Mouse (Mus musculus): ENCODE measurements around the gene Nr4a1. TPM values are rescaled to one million over a fixed set of nuclear protein-coding genes. Genes with fewer than 3 reads are reported as not detected.

Gene Nr4a1
- polyA plus RNA-seq (2012; ENCODE audit: insufficient read depth, low replicate concordance), result 2.9 and 6.8 TPM in 2 replicates

GRCm38 (mm10) chr15:101253886-101254795 lies at the start of gene Nr4a1:
Nr4a1 (plus strand) TSS chr15:101254269.
- Histone ChIP-seq H3K27me3 (replicated peaks) (peaks cover 43% of the 10 kb centered on the region), H3K4me1 (peaks cover 85% of the 10 kb centered on the region), H3K36me3 (replicated peaks; ENCODE audit: low read length) (peaks cover 2% of the 10 kb centered on the region), H3K9me3 (peaks cover 17% of the 10 kb centered on the region), H3K4me3 (replicated peaks) (peak within 1 kb of the TSS; percentile 91)
- TF ChIP-seq FLI1 (IDR thresholded peaks at IDR 0.05; ENCODE audit: low read length) (no peak), GATA1 (IDR thresholded peaks at IDR 0.05; ENCODE audit: borderline replicate concordance, low read length) (no peak)

GRCm38 (mm10) chr15:101204781-101205180 lies 49.3 kb upstream of the Nr4a1 start:
- Histone ChIP-seq H3K9me3 (peaks cover 6% of the 10 kb centered on the region), H3K4me1 (peaks cover 4% of the 10 kb centered on the region; the same call in 1 of the 2 replicates), H3K4me3 (replicated peaks) (no peak overlapping the region), H3K36me3 (replicated peaks; ENCODE audit: low read length) (peaks cover 97% of the 10 kb centered on the region), H3K27me3 (replicated peaks) (no peaks in the 10 kb centered on the region)
- TF ChIP-seq GATA1 (IDR thresholded peaks at IDR 0.05; ENCODE audit: borderline replicate concordance, low read length), result no peak
- no peak for TF ChIP-seq FLI1 (IDR thresholded peaks at IDR 0.05; ENCODE audit: low read length)

- Histone ChIP-seq H3K4me3 (replicated peaks) (no peak overlapping the region), H3K9me3 (no peaks in the 10 kb centered on the region), H3K27me3 (replicated peaks) (no peaks in the 10 kb centered on the region), H3K36me3 (replicated peaks; ENCODE audit: low read length) (peaks cover 94% of the 10 kb centered on the region), H3K4me1 (peaks cover 4% of the 10 kb centered on the region; the same call in 1 of the 2 replicates)
- TF ChIP-seq FLI1 (IDR thresholded peaks at IDR 0.05; ENCODE audit: low read length) (no peak), GATA1 (IDR thresholded peaks at IDR 0.05; ENCODE audit: borderline replicate concordance, low read length) (no peak)
These were observed 43.8 kb upstream of the Nr4a1 start for GRCm38 (mm10) chr15:101210228-101210627.

GRCm38 (mm10) chr15:101210998-101211613 lies 43.0 kb upstream of the Nr4a1 start:
- H3K4me1 ChIP-seq, result peaks cover 4% of the 10 kb centered on the region; the same call in 1 of the 2 replicates
- no peaks in the 10 kb centered on the region for H3K27me3 ChIP-seq (replicated peaks)
- peaks cover 88% of the 10 kb centered on the region for H3K36me3 ChIP-seq (replicated peaks; ENCODE audit: low read length)
- H3K4me3 ChIP-seq (replicated peaks), result no peak overlapping the region
- H3K9me3 ChIP-seq, result no peaks in the 10 kb centered on the region
- TF ChIP-seq FLI1 (IDR thresholded peaks at IDR 0.05; ENCODE audit: low read length) (no peak), GATA1 (IDR thresholded peaks at IDR 0.05; ENCODE audit: borderline replicate concordance, low read length) (no peak)

GRCm38 (mm10) chr15:101212435-101212834 lies 41.6 kb upstream of the Nr4a1 start:
- H3K36me3 ChIP-seq (replicated peaks; ENCODE audit: low read length), result peaks cover 75% of the 10 kb centered on the region
- H3K27me3 ChIP-seq (replicated peaks), result no peaks in the 10 kb centered on the region
- H3K4me3 ChIP-seq (replicated peaks), result no peak overlapping the region
- no peaks in the 10 kb centered on the region for H3K9me3 ChIP-seq
- TF ChIP-seq FLI1 (IDR thresholded peaks at IDR 0.05; ENCODE audit: low read length) (no peak), GATA1 (IDR thresholded peaks at IDR 0.05; ENCODE audit: borderline replicate concordance, low read length) (no peak)
- peaks cover 10% of the 10 kb centered on the region; the same call in 1 of the 2 replicates for H3K4me1 ChIP-seq

- H3K36me3 ChIP-seq (replicated peaks; ENCODE audit: low read length), result peaks cover 48% of the 10 kb centered on the region
- H3K4me3 ChIP-seq (replicated peaks), result no peak overlapping the region
- peaks cover 4% of the 10 kb centered on the region for H3K27me3 ChIP-seq (replicated peaks)
- no peak for TF ChIP-seq FLI1 (IDR thresholded peaks at IDR 0.05; ENCODE audit: low read length)
- no peak for TF ChIP-seq GATA1 (IDR thresholded peaks at IDR 0.05; ENCODE audit: borderline replicate concordance, low read length)
- peaks cover 9% of the 10 kb centered on the region; the same call in 1 of the 2 replicates for H3K4me1 ChIP-seq
- H3K9me3 ChIP-seq, result no peaks in the 10 kb centered on the region
These were observed 38.9 kb upstream of the Nr4a1 start for GRCm38 (mm10) chr15:101215136-101215535.

GRCm38 (mm10) chr15:101216036-101216435 lies 38.0 kb upstream of the Nr4a1 start:
- H3K9me3 ChIP-seq, result no peaks in the 10 kb centered on the region
- no peak for TF ChIP-seq GATA1 (IDR thresholded peaks at IDR 0.05; ENCODE audit: borderline replicate concordance, low read length)
- no peak for TF ChIP-seq FLI1 (IDR thresholded peaks at IDR 0.05; ENCODE audit: low read length)
- peaks cover 14% of the 10 kb centered on the region; the same call in 1 of the 2 replicates for H3K4me1 ChIP-seq
- peaks cover 12% of the 10 kb centered on the region for H3K27me3 ChIP-seq (replicated peaks)
- H3K36me3 ChIP-seq (replicated peaks; ENCODE audit: low read length), result peaks cover 39% of the 10 kb centered on the region
- H3K4me3 ChIP-seq (replicated peaks), result no peak overlapping the region

- H3K4me3 ChIP-seq (replicated peaks), result no peak overlapping the region
- no peak for TF ChIP-seq GATA1 (IDR thresholded peaks at IDR 0.05; ENCODE audit: borderline replicate concordance, low read length)
- no peaks in the 10 kb centered on the region for H3K36me3 ChIP-seq (replicated peaks; ENCODE audit: low read length)
- H3K9me3 ChIP-seq, result no peaks in the 10 kb centered on the region
- peaks cover 55% of the 10 kb centered on the region for H3K4me1 ChIP-seq
- H3K27me3 ChIP-seq (replicated peaks), result peaks cover 54% of the 10 kb centered on the region
These were observed 33.2 kb upstream of the Nr4a1 start for GRCm38 (mm10) chr15:101220905-101221297.

GRCm38 (mm10) chr15:101221298-101222104 lies 32.6 kb upstream of the Nr4a1 start:
- peaks cover 55% of the 10 kb centered on the region for H3K4me1 ChIP-seq
- H3K27me3 ChIP-seq (replicated peaks), result peaks cover 58% of the 10 kb centered on the region
- TF ChIP-seq GATA1 (IDR thresholded peaks at IDR 0.05; ENCODE audit: borderline replicate concordance, low read length) (no peak), FLI1 (IDR thresholded peaks at IDR 0.05; ENCODE audit: low read length) (no peak)
- H3K9me3 ChIP-seq, result no peaks in the 10 kb centered on the region
- no peaks in the 10 kb centered on the region for H3K36me3 ChIP-seq (replicated peaks; ENCODE audit: low read length)
- peak overlapping the region; percentile 84 for H3K4me3 ChIP-seq (replicated peaks)
